Mouse (Mus musculus) kidney, adult 8-10 months (tissue): ENCODE results near the gene Pkd1.

Experiments
- DNase-seq, 2 experiments: peaks; one replicate each; pipeline ENCODE4 v3.0.0; 2022

Pkd1 gene

GRCm38 (mm10) chr17:24533099-24533992 is 16.3 kb upstream of the Pkd1 start:
- DNase-seq, result peak; percentile 89 to 91

- DNase-seq, result no peak
These were observed 15.4 kb upstream of the Pkd1 start, which contains the start of gene Rab26 for GRCm38 (mm10) chr17:24534160-24534718. Gene Rab26 (minus strand): TSS chr17:24534210.

- no peak for DNase-seq
These were observed 14.3 kb upstream of the Pkd1 start for GRCm38 (mm10) chr17:24535300-24535699.

- no peak for DNase-seq
These were observed 12.1 kb upstream of the Pkd1 start for GRCm38 (mm10) chr17:24537536-24537935.

- DNase-seq, result peak in 1 of 2 experiments; percentile 68
These were observed 10.7 kb upstream of the Pkd1 start for GRCm38 (mm10) chr17:24538950-24539349.

GRCm38 (mm10) chr17:24540375-24540774 is 9.3 kb upstream of the Pkd1 start:
- peak; percentile 55 to 56 for DNase-seq

- DNase-seq, result no peak
These were observed 5.0 kb upstream of the Pkd1 start for GRCm38 (mm10) chr17:24544613-24545012.

GRCm38 (mm10) chr17:24545247-24545646 is 4.4 kb upstream of the Pkd1 start:
- DNase-seq, result no peak

GRCm38 (mm10) chr17:24546234-24546633 is 3.4 kb upstream of the Pkd1 start:
- DNase-seq, result peak in 1 of 2 experiments; percentile 35

- DNase-seq, result peak in 1 of 2 experiments; percentile 53
These were observed 1.2 kb upstream of the Pkd1 start for GRCm38 (mm10) chr17:24548435-24548834.

GRCm38 (mm10) chr17:24548921-24549617 is 565 bp upstream of the Pkd1 start:
- peak; percentile 77 to 79 for DNase-seq

- DNase-seq, result peak; percentile 67 to 70
These were observed 899 bp downstream of the Pkd1 start for GRCm38 (mm10) chr17:24550416-24551049.

- DNase-seq, result no peak
These were observed 1.4 kb downstream of the Pkd1 start for GRCm38 (mm10) chr17:24551050-24551444.

- no peak for DNase-seq
These were observed 7.5 kb downstream of the Pkd1 start for GRCm38 (mm10) chr17:24557091-24557490.

GRCm38 (mm10) chr17:24558600-24559099 is 9.0 kb downstream of the Pkd1 start:
- peak in 1 of 2 experiments; percentile 18 for DNase-seq

GRCm38 (mm10) chr17:24559146-24559545 is 9.5 kb downstream of the Pkd1 start:
- DNase-seq, result no peak

- no peak for DNase-seq
These were observed 10.8 kb downstream of the Pkd1 start for GRCm38 (mm10) chr17:24560301-24561028.

- no peak for DNase-seq
These were observed 12.0 kb downstream of the Pkd1 start for GRCm38 (mm10) chr17:24561592-24561991.

GRCm38 (mm10) chr17:24563638-24564037 is 14.0 kb downstream of the Pkd1 start:
- DNase-seq, result no peak

- DNase-seq, result no peak
These were observed 14.8 kb downstream of the Pkd1 start for GRCm38 (mm10) chr17:24564422-24564821.

GRCm38 (mm10) chr17:24565092-24565491 is 15.5 kb downstream of the Pkd1 start:
- no peak for DNase-seq

GRCm38 (mm10) chr17:24565792-24566191 is 16.2 kb downstream of the Pkd1 start:
- no peak for DNase-seq
